Mouse (Mus musculus) E14TG2a.4 (cell line): ENCODE measurements at regions not wholly inside any gene's neighbourhood (a gene's known extent, or its start where the extent isn't known, plus 50 kb on each side); places are given as distances from the start of the nearest gene placed in this dataset.

Experiments
- CTCF ChIP-seq: conservative IDR thresholded peaks from 2 replicates; pipeline ENCODE4 v1.5.1; 2014; ENCODE audit warnings: low read length
- NANOG ChIP-seq: IDR thresholded peaks from 2 replicates; pipeline ENCODE4 v1.6.1; 2014; ENCODE audit warnings: borderline replicate concordance, low read length, mixed read lengths

- TF ChIP-seq CTCF (no peak), NANOG (no peak)
Observed at GRCm38 (mm10) chr3:34966442-34966841, 316.2 kb downstream of the Sox2 start.
